Mouse (Mus musculus): ENCODE results near the gene Ube4a.

The Ube4a gene

DNA sequence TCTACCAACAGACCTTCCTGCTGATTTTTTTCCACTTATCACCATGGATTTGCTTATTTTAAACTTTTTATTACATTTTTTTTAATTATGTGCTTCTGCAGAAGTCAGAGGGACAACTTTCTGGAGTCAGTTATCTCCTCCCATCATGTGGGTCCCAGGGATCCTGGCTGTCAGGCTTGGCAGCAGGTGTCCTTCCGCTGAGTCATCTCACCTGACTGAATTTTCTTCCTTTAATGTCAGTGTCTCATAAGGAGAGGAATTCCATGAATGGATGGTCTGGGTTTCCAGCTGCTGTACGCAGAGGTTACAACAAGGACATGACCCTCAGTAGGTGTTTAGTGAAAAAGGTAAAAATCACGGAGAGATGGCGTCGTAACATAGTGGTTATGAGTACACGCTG, 74.2 kb downstream of the Ube4a start:
- no peak for TF ChIP-seq GATA4 (IDR thresholded peaks at IDR 0.05; ENCODE audit: insufficient replicate concordance, low read length)

DNA sequence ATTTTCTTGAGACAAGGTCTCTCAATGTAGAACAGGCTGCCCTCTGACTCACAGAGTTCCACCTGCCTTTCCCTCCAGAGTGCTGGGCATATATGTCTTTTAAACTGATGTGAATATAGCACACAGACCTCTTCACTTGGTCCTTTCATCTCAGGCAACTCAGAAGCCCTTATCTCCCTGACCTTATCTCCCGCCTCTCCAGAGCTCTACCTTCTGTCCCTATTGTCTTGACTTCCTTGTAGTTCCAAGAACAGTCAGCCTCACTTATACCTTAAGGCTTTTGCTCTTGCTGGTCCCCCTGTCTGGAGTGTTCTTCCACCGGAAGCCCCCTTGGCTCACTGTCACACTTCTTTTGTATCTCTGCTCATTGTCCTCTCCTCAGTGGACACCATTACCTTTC, 75.3 kb downstream of the Ube4a start:
- TF ChIP-seq GATA4 (IDR thresholded peaks at IDR 0.05; ENCODE audit: insufficient replicate concordance, low read length) = no peak

DNA sequence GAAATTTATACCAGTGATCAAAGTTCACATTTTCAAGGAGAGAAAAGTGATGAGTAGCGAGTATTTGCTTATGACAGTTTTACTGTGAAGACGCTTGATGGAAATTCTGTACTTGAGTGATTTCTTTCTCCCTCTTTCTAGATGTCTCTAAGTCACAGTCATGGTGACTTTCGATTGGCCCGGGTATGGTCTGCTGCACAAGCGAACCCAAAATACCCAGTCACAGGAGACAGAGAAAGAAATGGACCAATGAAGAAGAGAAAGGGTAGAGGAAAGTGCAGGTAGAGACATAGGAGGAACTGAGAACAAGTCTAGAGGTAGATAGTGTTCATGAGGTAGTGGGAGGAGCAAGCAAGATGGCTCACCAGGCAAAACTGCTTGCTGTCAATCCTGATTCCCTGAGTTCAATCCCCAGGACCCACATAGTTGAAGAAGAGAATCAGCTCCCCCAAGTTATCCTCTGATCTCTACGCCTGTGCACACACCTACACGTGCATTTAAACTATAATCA, 77.2 kb downstream of the Ube4a start:
- no peak for TF ChIP-seq GATA4 (IDR thresholded peaks at IDR 0.05; ENCODE audit: insufficient replicate concordance, low read length)

DNA sequence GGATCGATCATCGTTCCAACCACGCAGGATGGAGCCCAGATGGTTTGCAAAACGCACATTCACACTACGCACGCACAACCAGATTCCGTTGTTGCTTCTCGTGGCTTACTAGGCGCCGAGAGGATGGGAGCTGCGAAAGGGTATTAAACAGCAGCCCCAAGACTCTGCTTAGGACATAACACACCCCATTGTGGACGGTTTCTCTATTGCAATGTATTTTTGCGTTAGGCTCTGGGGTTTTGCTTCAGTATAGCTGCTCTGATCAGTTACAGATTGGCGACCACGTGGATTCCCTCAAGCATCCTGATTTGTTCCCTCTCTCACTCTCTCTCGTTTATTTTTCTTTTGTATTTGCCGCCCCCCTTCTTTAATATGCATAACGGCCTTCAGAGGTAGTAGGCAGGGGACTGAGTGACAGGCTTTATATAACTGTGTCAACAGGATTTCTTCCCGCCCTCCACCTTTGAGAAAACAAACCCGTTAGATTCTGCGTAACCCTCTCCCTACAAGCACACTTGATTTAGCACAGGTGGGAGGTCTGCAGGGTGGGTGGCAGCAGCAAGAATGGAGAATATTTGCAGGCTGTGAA, 82.3 kb downstream of the Ube4a start:
- TF ChIP-seq GATA4 (IDR thresholded peaks at IDR 0.05; ENCODE audit: insufficient replicate concordance, low read length) = no peak

DNA sequence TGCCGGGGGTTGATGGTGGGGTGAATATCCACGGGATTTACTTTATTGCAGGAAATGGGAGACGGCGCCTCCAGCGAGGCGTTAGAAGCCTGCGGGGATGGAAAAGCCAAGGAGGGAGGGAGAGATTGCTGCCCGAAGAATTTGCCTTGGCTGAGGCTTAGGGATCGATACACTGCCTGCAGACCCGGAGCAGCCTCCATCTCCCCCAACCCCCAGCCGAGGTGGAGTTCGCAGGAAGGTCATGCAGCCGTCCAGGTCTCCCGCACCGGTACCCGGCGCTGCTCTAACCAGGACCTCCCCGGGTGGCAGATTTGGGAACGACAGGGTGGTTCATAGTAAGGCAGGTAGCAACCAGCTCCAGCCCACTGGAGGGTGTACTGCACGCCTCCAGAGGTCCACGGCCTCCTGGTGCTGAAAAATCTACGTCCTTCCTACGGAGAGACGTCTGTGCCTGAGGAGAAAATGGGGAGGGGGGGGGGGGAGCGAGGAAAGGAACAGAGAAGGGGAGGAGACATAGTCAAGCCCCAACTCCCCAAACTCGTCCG, 82.9 kb downstream of the Ube4a start:
- TF ChIP-seq GATA4 (IDR thresholded peaks at IDR 0.05; ENCODE audit: insufficient replicate concordance, low read length) = no peak

DNA sequence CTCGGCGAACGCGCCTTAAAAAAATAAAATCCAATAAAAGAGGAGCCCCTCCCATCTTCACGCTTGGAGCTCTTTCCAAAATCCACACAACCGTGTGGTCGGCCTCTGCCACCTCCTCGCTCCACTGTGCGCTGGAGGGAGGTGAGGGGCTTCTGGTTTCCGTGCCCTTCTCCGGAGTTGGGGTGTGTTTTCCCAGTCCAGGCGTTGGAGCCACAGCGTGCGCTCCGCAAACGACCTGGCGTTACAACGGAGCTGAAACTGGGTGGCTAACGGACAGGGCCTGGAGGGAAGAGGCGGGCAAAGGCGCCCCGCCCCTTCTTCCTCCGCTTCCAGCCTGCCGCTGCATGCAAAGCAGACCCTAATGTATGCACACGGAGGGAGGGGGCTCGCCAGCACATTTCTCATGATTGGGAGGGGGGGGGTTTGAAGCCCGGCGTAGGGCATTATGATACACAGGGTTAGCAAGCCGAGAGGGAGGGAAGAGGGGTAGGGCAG, 83.4 kb downstream of the Ube4a start:
- TF ChIP-seq GATA4 (IDR thresholded peaks at IDR 0.05; ENCODE audit: insufficient replicate concordance, low read length) = no peak

DNA sequence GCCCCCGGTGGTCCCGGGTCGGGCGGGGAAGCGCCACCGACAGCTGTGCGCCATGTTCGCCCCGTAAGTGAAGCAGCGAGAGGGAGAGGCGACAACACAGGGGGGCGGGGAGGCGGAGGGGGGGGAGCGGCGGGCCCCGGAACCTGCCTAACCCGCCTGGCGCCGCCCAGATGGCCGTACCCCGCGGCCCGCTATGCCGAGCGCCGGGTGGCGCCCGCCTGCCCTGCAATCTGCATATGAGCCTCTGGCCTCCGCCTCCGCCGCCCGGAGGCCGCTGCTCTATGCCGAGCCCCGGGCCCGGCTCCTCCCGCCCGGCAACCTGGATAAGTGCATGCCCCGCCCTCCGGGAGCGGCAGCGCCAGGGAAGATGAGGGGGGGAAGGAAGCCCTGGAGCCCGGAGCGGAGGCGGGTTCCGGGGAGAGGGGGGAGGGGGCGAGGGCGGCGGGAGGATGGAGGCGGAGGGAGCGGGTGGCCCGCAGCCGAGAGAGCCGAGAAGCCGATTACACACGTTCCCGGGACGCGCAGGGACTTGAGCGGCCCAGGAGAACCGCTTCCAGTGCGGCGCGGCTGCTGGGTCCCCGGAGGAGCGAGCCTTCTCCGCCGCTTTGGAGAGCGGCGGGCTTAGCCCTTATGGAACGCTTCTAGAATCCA, 84.1 kb downstream of the Ube4a start, which contains the start of gene Kmt2a:
Gene Kmt2a, minus strand, starts transcription at position 76 of the 651 bp plus-strand sequence.
- TF ChIP-seq GATA4 (IDR thresholded peaks at IDR 0.05; ENCODE audit: insufficient replicate concordance, low read length) = peak; percentile 78; the same call in 1 of the 2 replicates

DNA sequence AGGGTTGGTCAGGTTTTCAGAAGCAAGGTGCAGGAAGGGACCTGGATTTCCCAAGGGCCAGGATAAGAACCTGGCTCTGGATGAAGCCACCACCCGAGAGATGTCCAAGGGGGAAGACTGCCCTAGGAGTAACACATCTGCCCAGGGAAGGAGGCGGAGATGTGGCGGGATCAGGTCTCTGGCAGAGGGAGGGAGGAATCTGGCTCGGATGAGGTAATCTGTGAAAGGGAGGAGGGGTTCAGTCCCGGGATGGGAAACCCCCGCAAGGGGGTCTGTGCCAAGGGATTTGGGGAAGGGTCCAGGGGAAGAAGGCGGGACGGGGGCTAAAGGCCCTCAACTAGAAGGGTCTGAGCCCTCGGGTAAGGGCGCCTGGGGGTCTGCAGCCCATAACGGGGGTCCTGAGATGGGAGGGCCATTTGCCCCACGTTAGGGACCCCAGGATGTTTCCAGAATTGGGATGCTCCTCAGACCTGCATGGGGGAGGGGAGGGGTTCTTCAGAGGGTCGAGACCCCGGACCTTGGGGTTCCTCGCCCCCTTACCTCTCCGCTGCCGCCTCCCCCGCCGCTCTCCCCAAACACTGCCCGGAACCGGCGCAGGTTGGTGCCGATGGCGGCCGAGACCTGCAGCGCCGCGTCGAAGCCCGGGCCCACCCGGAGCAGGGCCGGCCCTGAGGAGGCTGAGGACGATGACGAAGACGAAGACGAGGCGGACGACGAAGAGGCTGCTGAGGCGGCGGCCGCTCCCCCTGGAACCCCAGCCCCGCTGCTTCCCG, 84.9 kb downstream of the Ube4a start:
- no peak for TF ChIP-seq GATA4 (IDR thresholded peaks at IDR 0.05; ENCODE audit: insufficient replicate concordance, low read length)

DNA sequence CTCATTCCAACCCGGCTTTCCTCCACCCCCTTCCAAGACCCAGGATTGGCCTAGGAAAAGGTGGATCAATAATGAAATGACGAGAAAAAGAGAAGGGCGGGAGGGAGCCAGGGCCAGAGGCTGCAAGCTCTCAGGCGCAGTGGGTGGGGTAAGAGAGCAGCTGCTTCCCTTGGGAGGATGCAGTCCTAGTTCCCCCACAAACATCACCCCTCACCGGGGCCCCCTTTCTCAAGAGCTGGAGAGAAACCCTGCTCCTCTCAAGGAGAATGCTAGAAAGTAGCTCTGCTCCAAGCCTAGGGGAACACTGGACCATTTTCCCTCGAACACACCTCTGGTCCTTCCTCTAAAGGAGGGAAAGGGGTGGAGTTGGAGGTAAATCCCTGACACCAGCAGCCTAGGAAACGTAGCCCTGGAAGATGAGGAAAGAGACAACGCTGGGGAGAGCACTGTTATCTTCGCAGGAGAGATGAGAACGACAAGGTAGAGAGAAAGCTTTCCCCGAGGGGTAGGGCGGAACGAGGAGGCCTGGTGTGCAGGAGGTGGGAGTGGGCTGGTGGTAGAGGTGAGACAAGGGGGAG, 85.6 kb downstream of the Ube4a start:
- no peak for TF ChIP-seq GATA4 (IDR thresholded peaks at IDR 0.05; ENCODE audit: insufficient replicate concordance, low read length)

DNA sequence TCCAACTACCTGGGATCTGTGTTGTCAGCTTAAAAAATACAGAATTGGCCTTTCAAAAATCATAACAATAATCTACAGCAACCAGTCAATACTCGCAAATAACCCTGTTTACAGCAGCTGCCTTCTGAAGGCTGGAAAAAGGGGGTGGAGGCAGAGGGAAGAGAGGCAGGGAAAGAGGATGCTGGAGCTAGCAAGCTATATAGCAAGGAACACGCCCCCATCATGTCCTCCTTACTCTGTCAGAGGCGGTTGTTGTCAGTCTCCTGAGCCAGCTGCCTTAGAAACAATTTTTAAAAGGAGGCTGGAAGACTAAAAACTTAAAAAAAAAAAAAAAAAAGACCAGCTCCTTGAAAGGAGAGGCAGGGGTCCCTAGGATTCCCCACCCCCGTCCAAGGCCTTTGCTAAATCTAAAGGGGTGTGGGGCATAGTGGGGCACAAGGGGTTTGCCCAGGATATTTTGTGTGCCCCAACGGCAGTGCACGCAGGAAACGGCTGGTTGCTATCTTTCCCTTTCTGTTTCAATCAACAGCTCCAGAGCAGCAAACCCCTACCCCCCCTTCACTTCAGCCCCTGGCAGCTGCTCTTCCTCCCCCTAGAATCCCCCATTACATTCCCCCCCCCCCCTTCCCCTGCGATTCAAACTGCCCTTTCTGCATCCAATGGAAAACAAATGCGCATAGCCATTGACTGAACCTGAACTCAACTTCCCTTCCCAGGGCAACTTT, 86.5 kb downstream of the Ube4a start:
- no peak for TF ChIP-seq GATA4 (IDR thresholded peaks at IDR 0.05; ENCODE audit: insufficient replicate concordance, low read length)

DNA sequence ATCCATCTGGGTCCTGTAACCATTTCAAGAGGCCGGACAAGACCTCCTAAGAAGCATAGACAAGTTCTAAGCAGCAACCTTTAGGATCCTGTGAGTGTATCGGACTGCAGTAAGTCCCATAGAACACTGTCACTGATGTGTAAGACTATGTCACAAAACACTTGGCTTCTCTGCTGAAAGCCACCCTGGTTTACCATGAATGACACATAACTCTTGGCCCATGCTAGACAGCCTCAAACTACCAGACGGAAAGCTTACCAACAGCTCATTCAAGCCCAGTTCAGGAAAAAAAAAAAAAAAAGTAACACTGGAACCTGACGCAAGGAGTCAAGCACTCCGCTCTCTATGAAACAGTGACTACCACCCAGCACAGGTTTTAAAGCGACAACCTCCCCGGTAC, 87.7 kb downstream of the Ube4a start:
- no peak for TF ChIP-seq GATA4 (IDR thresholded peaks at IDR 0.05; ENCODE audit: insufficient replicate concordance, low read length)

DNA sequence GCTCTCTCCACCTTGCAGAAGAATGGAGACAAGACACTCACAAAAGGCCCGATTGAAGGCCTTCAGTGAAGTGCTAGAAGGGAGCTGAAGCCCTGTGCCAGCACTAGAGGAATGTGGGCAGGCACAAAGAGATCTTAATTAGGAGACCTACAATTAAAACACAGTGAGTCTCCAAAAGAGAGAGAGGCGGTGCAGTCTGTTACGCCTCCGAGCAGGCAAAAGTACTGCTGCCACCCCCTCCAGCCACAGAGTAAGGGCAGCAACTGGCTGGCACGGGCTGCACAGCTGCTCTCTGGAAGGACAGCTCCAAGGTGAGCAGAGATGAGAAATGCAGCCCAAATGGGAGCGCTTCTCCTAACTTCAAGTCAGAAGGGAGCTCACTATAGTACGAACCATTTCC, 89.9 kb downstream of the Ube4a start:
- TF ChIP-seq GATA4 (IDR thresholded peaks at IDR 0.05; ENCODE audit: insufficient replicate concordance, low read length) = no peak

DNA sequence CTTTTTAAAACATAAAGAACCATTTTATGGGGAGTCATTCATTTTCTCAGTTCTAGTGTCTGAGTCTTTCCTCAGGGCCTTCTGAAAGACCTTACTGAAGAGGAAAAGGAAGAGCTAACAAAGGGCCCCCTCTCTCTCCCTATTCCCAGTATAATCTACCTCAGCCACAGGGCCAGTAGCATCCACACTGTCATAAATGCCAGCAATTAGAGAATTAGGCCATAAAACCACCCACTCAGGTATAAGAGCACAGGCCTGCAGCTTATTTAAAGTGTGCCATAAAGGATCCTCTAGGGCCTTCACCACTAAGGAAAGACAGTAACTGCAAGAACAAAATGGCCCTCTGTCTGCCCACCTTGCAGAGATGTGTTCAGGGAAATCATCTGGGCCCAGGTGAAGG, 91.2 kb downstream of the Ube4a start:
- TF ChIP-seq GATA4 (IDR thresholded peaks at IDR 0.05; ENCODE audit: insufficient replicate concordance, low read length) = no peak

DNA sequence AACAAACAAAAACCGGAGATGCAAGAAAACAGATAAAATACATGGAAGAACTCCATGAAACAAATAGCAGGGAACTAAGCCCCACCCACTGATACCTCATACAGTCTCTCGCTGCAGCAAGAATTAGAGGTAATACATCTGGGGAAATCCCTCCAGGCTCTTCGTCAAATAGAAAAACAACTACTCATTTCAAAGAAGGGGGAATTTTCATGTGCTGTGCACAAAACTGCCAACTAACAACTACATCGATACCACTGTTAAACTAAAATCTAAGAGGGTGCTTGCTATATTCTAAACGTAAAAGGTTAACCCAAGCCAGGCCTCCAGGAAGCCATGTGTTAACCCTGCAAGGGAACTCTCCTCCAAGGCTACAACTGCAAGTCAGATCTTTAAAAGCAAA, 91.7 kb downstream of the Ube4a start:
- TF ChIP-seq GATA4 (IDR thresholded peaks at IDR 0.05; ENCODE audit: insufficient replicate concordance, low read length) = no peak

Data from liver, adult (tissue).